Mouse (Mus musculus) CD4-positive, CD25-positive, alpha-beta regulatory T cell (primary cell): Measurements from ENCODE around the gene Ankrd11. TPM values are rescaled to one million over a fixed set of nuclear protein-coding genes. Genes with fewer than 3 reads are reported as not detected.

Experiments
- polyA plus RNA-seq: library from polyadenylated mRNA; unstranded; fragments of 100-300 nt; shearing (Covaris generic); gene quantifications from one replicate; pipeline ENCODE4 v1.2.1, GENCODE M21; 2017

Ankrd11 gene
- polyA plus RNA-seq, result 271 TPM

GRCm38 (mm10) chr8:123042158-123042973, at the start of gene Ankrd11:
Gene Ankrd11 (minus strand): TSS chr8:123042277.

GRCm38 (mm10) chr8:123062721-123063120, 20.6 kb upstream of the Ankrd11 start, which contains the start of gene Spg7:
Gene Spg7 (plus strand): TSS chr8:123062942.

GRCm38 (mm10) chr8:122847829-122848561, 194.1 kb downstream of the Ankrd11 start, which contains the start of gene Cdh15:
Gene Cdh15 (plus strand): TSS chr8:122847966.

Other genes with a start within 250 kb of the Ankrd11 start
- gene Cdh15, start 194.3 kb downstream of the Ankrd11 start, polyA plus RNA-seq, result 0.14 TPM
- 83.8 TPM for gene Spg7, start 20.7 kb upstream of the Ankrd11 start, polyA plus RNA-seq
- gene Rpl13, start 60.1 kb upstream of the Ankrd11 start, polyA plus RNA-seq, result 1,036 TPM
- 1.2 TPM for gene Cpne7, start 75.1 kb upstream of the Ankrd11 start, polyA plus RNA-seq
- gene Sult5a1, start 116.0 kb upstream of the Ankrd11 start, polyA plus RNA-seq, result 0.07 TPM
- not detected for gene Dpep1, start 144.0 kb upstream of the Ankrd11 start, polyA plus RNA-seq
- gene Chmp1a, start 170.5 kb upstream of the Ankrd11 start, polyA plus RNA-seq, result 214 TPM
- not detected for gene Spata33, start 170.6 kb upstream of the Ankrd11 start, polyA plus RNA-seq
- 27.0 TPM for gene Cdk10, start 182.6 kb upstream of the Ankrd11 start, polyA plus RNA-seq
- 15.4 TPM for gene Spata2l, start 194.0 kb upstream of the Ankrd11 start, polyA plus RNA-seq
- 41.1 TPM for gene Zfp276, start 211.9 kb upstream of the Ankrd11 start, polyA plus RNA-seq
- gene Vps9d1, start 212.1 kb upstream of the Ankrd11 start, polyA plus RNA-seq, result 31.6 TPM